Mouse (Mus musculus): ENCODE measurements around the gene Tgm3.

- TF ChIP-seq CEBPB (IDR thresholded peaks at IDR 0.05; ENCODE audit: insufficient read depth, poor library complexity, severe bottlenecking) (no peak), POLR2A (IDR thresholded peaks at IDR 0.05; ENCODE audit: insufficient read length, low read depth) (no peak), MAX (IDR thresholded peaks at IDR 0.05; ENCODE audit: low read depth) (no peak), POLR2AphosphoS2 (IDR thresholded peaks at IDR 0.05; ENCODE audit: insufficient read length, low read depth) (no peak), E2F4 (IDR thresholded peaks at IDR 0.05; ENCODE audit: insufficient read depth) (no peak)
These were observed 17.7 kb upstream of the Tgm3 start for GRCm38 (mm10) chr2:129994468-129994867.
